Mouse (Mus musculus) heart, postnatal 0 days (tissue): Measurements from ENCODE around the gene Mst1r. TPM values are rescaled to one million over a fixed set of nuclear protein-coding genes. Genes with fewer than 3 reads are reported as not detected.

Source experiments
- ATAC-seq: fragments of 200-750 bp; cut with Nextera tagmentation; 2 replicates; pipeline ENCODE4 v1.8.0; 2017; ENCODE audit warnings: low read depth, moderate number of reproducible peaks, moderate library complexity; ENCODE audit not compliant: insufficient read depth
- DNase-seq: peaks from one replicate; pipeline ENCODE4 v3.0.0-alpha.2; 2016; ENCODE audit warnings: low spot score
- H3K27ac ChIP-seq: fragments of 300-500 bp; sonication (generic); 2 replicates; pipeline ENCODE4 v1.5.1; 2014; ENCODE audit warnings: low read depth, mild to moderate bottlenecking
- H3K27me3 ChIP-seq: fragments of 300-500 bp; sonication (generic); 2 replicates; pipeline ENCODE4 v1.6.1; 2014; ENCODE audit warnings: low read length, mixed read lengths; ENCODE audit not compliant: control insufficient read depth, insufficient read depth
- H3K36me3 ChIP-seq: fragments of 300-500 bp; sonication (generic); replicated peaks from 2 replicates; pipeline ENCODE4 v1.6.1; 2014; ENCODE audit warnings: low read length, mixed read lengths; ENCODE audit not compliant: control insufficient read depth, insufficient read depth
- H3K4me1 ChIP-seq: fragments of 300-500 bp; sonication (generic); 2 replicates; pipeline ENCODE4 v1.6.1; 2014; ENCODE audit warnings: antibody characterized with exemption; ENCODE audit not compliant: control insufficient read depth, insufficient read depth
- H3K4me2 ChIP-seq: fragments of 300-500 bp; sonication (generic); 2 replicates; pipeline ENCODE4 v1.6.1; 2014; ENCODE audit warnings: low read depth, mild to moderate bottlenecking, low read length, moderate library complexity
- H3K4me3 ChIP-seq: fragments of 300-500 bp; sonication (generic); 2 replicates; pipeline ENCODE4 v1.5.1; 2014; ENCODE audit warnings: low read depth, low read length
- H3K9ac ChIP-seq: fragments of 300-500 bp; sonication (generic); replicated peaks from 2 replicates; pipeline ENCODE4 v1.6.1; 2014; ENCODE audit warnings: low read depth, low read length, mixed read lengths
- H3K9me3 ChIP-seq: fragments of 300-500 bp; sonication (generic); replicated peaks from 2 replicates; pipeline ENCODE4 v1.6.1; 2016; ENCODE audit warnings: low read length; ENCODE audit not compliant: control insufficient read depth
- CTCF ChIP-seq: IDR thresholded peaks from 2 replicates; pipeline ENCODE4 v1.5.1; 2016; ENCODE audit warnings: antibody characterized with exemption, control low read depth, low read depth
- EP300 ChIP-seq: IDR thresholded peaks from 2 replicates; pipeline ENCODE4 v1.6.1; 2016; ENCODE audit warnings: antibody characterized with exemption, low read depth
- WGBS: fragments of 180-500 bp; shearing (Covaris S2); extraction: QIAGEN DNeasy Blood & Tissue Kit; methylation state at CpG from one replicate; pipeline ENCODE4 v1.1.7; 2014; 5-methylcytosine and 5-hydroxymethylcytosine counted together
- polyA plus RNA-seq: library from polyadenylated mRNA; unstranded; fragments of >200 nt; fragmentation: Nextera tagmentation; extraction: Ambion mirVana; gene quantifications from 2 replicates; pipeline ENCODE4 v1.2.1, GENCODE M21; 2015
- total RNA-seq: library from RNA; depleted of rRNA; stranded (reverse); fragments of >200 nt; gene quantifications from 2 replicates; pipeline ENCODE4 v1.2.3, GENCODE M21; 2014; ENCODE audit warnings: low replicate concordance

The Mst1r gene
- total and polyA plus RNA-seq, 2 experiments from 2014 or later: 0.74 to 20.1 TPM

DNA sequence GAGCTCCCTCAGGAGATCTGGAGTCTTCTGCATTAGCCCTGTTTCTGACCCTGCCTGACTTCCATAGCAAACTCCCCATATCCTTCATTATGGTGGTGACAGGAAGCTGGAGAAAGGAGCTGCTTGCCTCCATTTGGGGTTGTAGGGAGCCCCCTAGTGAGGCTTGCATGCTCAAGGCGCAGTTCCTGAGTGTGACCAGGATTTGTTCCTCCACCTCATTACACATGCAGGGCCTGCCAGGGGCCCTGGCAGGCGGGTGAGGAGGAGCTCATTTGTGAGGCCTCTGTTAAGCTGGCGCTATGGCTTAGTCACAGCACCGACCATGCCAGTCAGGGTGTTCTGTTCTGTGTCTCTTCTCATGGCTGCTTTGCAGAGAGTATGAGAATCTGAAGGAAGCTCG, 55.2 kb downstream of the Mst1r start:
- Histone ChIP-seq H3K36me3 (peaks cover 8% of the 10 kb centered on the region), H3K4me3 (no peak overlapping the region), H3K9ac (no peak overlapping the region), H3K27ac (no peak overlapping the region), H3K9me3 (no peaks in the 10 kb centered on the region), H3K4me1 (no peaks in the 10 kb centered on the region; the same call in 1 of the 2 replicates), H3K27me3 (no peaks in the 10 kb centered on the region), H3K4me2 (no peak overlapping the region)
- 53% methylated on average over 5 of the region's 5 CpGs for WGBS
- peak; percentile 48 for TF ChIP-seq CTCF
- no peak for TF ChIP-seq EP300
- DNase-seq (no peak), ATAC-seq (peak; percentile 27; the same call in 1 of the 2 replicates)

GRCm38 (mm10) chr9:107962916-107963315, 56.2 kb downstream of the Mst1r start:
- TF ChIP-seq CTCF (no peak), EP300 (no peak)
- Histone ChIP-seq H3K9ac (no peak overlapping the region), H3K36me3 (no peaks in the 10 kb centered on the region; the same call in 1 of the 2 replicates), H3K4me3 (no peak overlapping the region), H3K4me2 (no peak overlapping the region), H3K27ac (no peak overlapping the region), H3K4me1 (no peaks in the 10 kb centered on the region; the same call in 1 of the 2 replicates), H3K27me3 (no peaks in the 10 kb centered on the region), H3K9me3 (no peaks in the 10 kb centered on the region)
- no peak for ATAC-seq
- 93% methylated on average over 9 of the region's 9 CpGs for WGBS
- no peak for DNase-seq

DNA sequence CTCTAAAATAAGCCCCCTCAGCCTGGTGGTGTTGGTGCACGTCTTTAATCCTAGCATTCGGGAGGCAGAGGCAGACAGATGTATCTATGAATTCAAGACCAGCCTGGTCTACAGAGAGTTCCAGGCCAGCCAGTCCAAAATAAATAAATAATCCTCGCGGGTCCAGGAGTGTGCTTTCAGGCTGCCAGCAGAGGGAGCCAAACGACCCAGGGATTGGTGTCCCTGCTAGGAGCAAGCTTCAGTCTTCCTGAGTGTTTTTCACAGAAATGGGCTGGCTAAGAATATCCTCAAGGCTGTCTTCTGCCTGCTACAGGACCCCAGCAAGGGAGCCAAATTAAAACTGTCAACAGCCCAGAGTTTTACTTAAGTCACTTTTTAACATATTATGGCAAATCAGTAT, 57.0 kb downstream of the Mst1r start:
- TF ChIP-seq EP300 (no peak), CTCF (peak; percentile 98)
- no peaks in the 10 kb centered on the region for H3K27me3 ChIP-seq
- H3K9ac ChIP-seq: no peak overlapping the region
- peak; percentile 82 for DNase-seq
- no peak overlapping the region for H3K4me2 ChIP-seq
- 0 out of 2 replicates have a peak overlapping the region, but pooled peaks have one; percentile 28 for H3K27ac ChIP-seq
- H3K4me3 ChIP-seq: no peak overlapping the region
- H3K36me3 ChIP-seq: no peaks in the 10 kb centered on the region; the same call in 1 of the 2 replicates
- no peaks in the 10 kb centered on the region; the same call in 1 of the 2 replicates for H3K4me1 ChIP-seq
- no peaks in the 10 kb centered on the region for H3K9me3 ChIP-seq
- 8% methylated on average over 5 of the region's 5 CpGs for WGBS
- ATAC-seq: peak; percentile 74

DNA sequence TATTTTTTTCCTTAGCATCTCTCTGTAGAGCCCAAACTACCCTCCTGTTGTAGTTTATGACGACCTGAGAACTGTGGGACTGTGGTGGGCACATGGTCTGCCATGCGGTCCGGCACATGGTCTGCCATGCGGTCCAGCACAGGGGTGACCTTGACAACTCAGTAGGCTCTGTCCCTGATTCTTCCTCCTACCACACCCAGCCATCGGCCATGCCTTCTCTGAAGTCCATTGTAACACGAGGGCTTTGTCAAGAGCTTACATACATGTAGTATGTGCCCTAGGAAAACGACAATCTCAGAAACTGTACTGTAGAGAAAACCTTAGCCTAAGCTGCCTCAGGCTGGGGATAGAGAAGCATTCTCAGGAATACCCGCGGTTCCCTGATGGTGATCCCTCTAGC, 58.0 kb downstream of the Mst1r start:
- ATAC-seq (no peak), DNase-seq (no peak)
- TF ChIP-seq EP300: no peak
- Histone ChIP-seq H3K36me3 (no peaks in the 10 kb centered on the region), H3K9me3 (no peaks in the 10 kb centered on the region), H3K9ac (no peak overlapping the region), H3K4me3 (no peak overlapping the region), H3K27ac (0 out of 2 replicates have a peak overlapping the region, but pooled peaks have one; percentile 28), H3K27me3 (no peaks in the 10 kb centered on the region), H3K4me2 (no peak overlapping the region), H3K4me1 (no peaks in the 10 kb centered on the region; the same call in 1 of the 2 replicates)
- WGBS: 83% methylated on average over 9 of the region's 9 CpGs

DNA sequence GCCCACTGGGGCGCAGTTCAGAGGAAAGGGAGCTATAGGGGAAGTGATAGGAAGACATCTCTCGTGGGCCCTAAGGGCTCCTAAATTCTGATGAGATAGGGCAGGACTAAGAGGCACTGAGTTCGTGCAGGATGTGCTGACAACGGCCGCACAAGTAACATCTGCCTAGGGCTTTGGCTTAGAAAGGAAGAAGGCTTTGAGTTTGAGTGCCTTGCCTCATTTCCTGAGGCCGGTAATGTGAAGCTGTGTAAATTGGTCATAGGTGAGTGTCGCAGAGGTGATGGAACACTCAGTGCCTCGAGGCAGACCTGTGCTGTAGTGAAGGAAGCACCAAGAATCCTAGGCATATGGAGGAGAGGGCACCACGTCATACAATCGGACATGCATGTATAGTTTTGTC, 60.0 kb downstream of the Mst1r start:
- no peak for DNase-seq
- TF ChIP-seq CTCF (no peak), EP300 (peak; percentile 80)
- WGBS: 76% methylated on average over 10 of the region's 10 CpGs
- H3K36me3 ChIP-seq: no peaks in the 10 kb centered on the region
- no peaks in the 10 kb centered on the region for H3K27me3 ChIP-seq
- H3K4me3 ChIP-seq: no peak overlapping the region
- H3K4me2 ChIP-seq: no peak overlapping the region
- no peaks in the 10 kb centered on the region for H3K9me3 ChIP-seq
- H3K4me1 ChIP-seq: no peaks in the 10 kb centered on the region; the same call in 1 of the 2 replicates
- ATAC-seq: no peak
- peak overlapping the region; percentile 26; the same call in 1 of the 2 replicates for H3K9ac ChIP-seq
- peak overlapping the region; percentile 55 for H3K27ac ChIP-seq

DNA sequence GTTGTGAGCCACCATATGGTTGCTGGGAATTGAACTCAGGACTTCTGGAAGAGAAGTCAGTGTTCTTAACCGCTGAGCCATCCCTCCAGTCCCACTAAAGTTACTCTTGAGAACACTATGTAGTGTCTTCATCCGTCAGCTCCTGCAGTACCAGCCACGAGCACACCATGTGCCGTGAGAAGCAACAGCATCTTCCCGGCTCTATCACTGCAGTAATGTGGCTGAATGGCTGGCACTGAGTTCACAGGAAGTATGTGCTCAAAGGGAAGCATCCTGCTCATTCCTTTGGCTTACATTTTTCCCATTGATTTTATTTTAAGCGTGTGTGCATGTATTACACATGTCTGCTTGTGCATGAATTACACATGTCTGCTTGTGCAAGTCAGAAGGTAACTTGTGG, 60.8 kb downstream of the Mst1r start:
- Histone ChIP-seq H3K9ac (no peak overlapping the region), H3K27me3 (no peaks in the 10 kb centered on the region), H3K9me3 (no peaks in the 10 kb centered on the region), H3K4me3 (no peak overlapping the region), H3K36me3 (no peaks in the 10 kb centered on the region), H3K27ac (no peak overlapping the region; the same call in 1 of the 2 replicates), H3K4me2 (no peak overlapping the region), H3K4me1 (no peaks in the 10 kb centered on the region; the same call in 1 of the 2 replicates)
- no peak for ATAC-seq
- DNase-seq: no peak
- 64% methylated on average over 6 of the region's 6 CpGs for WGBS
- TF ChIP-seq CTCF: no peak
- no peak for TF ChIP-seq EP300
